Mouse (Mus musculus): ENCODE data around the gene Arap1. TPM values are rescaled to one million over a fixed set of nuclear protein-coding genes. Genes with fewer than 3 reads are reported as not detected.

Arap1 gene
- 85.0 and 85.6 TPM in 2 replicates for polyA plus RNA-seq (2015; fragmentation: Nextera tagmentation; extraction: Ambion mirVana)

- H3K9me3 ChIP-seq, result no peaks in the 10 kb centered on the region
- under 1% methylated on average over 35 of the region's 35 CpGs for WGBS
- peaks cover 7% of the 10 kb centered on the region; the same call in 1 of the 2 replicates for H3K36me3 ChIP-seq
- no peak within 1 kb of the TSS for H3K27ac ChIP-seq
- H3K4me3 ChIP-seq, result peak within 1 kb of the TSS; percentile 51
- peak within 1 kb of the TSS; percentile 11; the same call in 1 of the 2 replicates for H3K9ac ChIP-seq
- peaks cover 38% of the 10 kb centered on the region for H3K4me1 ChIP-seq
- H3K4me2 ChIP-seq, result peak within 1 kb of the TSS; percentile 83
- peak; percentile 61; the same call in 1 of the 2 replicates for ATAC-seq (ENCODE audit: insufficient number of reproducible peaks, low FRiP score, low TSS enrichment, low read depth)
- no peaks in the 10 kb centered on the region for H3K27me3 ChIP-seq
Measured at GRCm38 (mm10) chr7:101347767-101348270, at the start of gene Arap1. Arap1 (plus strand) TSS chr7:101348067.

GRCm38 (mm10) chr7:101298375-101298774, 49.5 kb upstream of the Arap1 start:
- peaks cover 6% of the 10 kb centered on the region; the same call in 1 of the 2 replicates for H3K36me3 ChIP-seq
- no peak overlapping the region for H3K9ac ChIP-seq
- no peak overlapping the region for H3K4me3 ChIP-seq
- no peak overlapping the region for H3K27ac ChIP-seq
- 82% methylated on average over 3 of the region's 3 CpGs for WGBS
- H3K9me3 ChIP-seq, result no peaks in the 10 kb centered on the region
- H3K4me2 ChIP-seq, result no peak overlapping the region
- ATAC-seq (ENCODE audit: insufficient number of reproducible peaks, low FRiP score, low TSS enrichment, low read depth), result no peak
- peaks cover 41% of the 10 kb centered on the region for H3K4me1 ChIP-seq
- H3K27me3 ChIP-seq, result 0 out of 2 replicates have a peak, but pooled peaks cover 9% of the 10 kb centered on the region

- peak; percentile 7; the same call in 1 of the 2 replicates for ATAC-seq (ENCODE audit: insufficient number of reproducible peaks, low FRiP score, low TSS enrichment, low read depth)
- WGBS, result 1% methylated on average over 29 of the region's 30 CpGs
Measured at GRCm38 (mm10) chr7:101301361-101301880, 46.4 kb upstream of the Arap1 start.

GRCm38 (mm10) chr7:101301881-101302456, 45.9 kb upstream of the Arap1 start, which contains the start of gene Atg16l2:
Atg16l2 (minus strand) TSS chr7:101302251.
- Histone ChIP-seq H3K4me3 (peak within 1 kb of the TSS; percentile 74), H3K9ac (peak within 1 kb of the TSS; percentile 54), H3K4me1 (peaks cover 33% of the 10 kb centered on the region), H3K4me2 (peak within 1 kb of the TSS; percentile 70), H3K27me3 (0 out of 2 replicates have a peak, but pooled peaks cover 9% of the 10 kb centered on the region), H3K9me3 (no peaks in the 10 kb centered on the region), H3K27ac (peak within 1 kb of the TSS; percentile 81), H3K36me3 (no peaks in the 10 kb centered on the region)
- ATAC-seq (ENCODE audit: insufficient number of reproducible peaks, low FRiP score, low TSS enrichment, low read depth), result peak; percentile 87
- under 1% methylated on average over 39 of the region's 39 CpGs for WGBS

More at GRCm38 (mm10) chr7:101301361-101301880, 46.4 kb upstream of the Arap1 start:
- H3K36me3 ChIP-seq, result no peaks in the 10 kb centered on the region
- peaks cover 38% of the 10 kb centered on the region for H3K4me1 ChIP-seq
- H3K27me3 ChIP-seq, result 0 out of 2 replicates have a peak, but pooled peaks cover 9% of the 10 kb centered on the region
- H3K9ac ChIP-seq, result peak overlapping the region; percentile 54
- peak overlapping the region; percentile 81 for H3K27ac ChIP-seq
- peak overlapping the region; percentile 74 for H3K4me3 ChIP-seq
- no peaks in the 10 kb centered on the region for H3K9me3 ChIP-seq
- H3K4me2 ChIP-seq, result peak overlapping the region; percentile 70

- WGBS, result 22% methylated on average over 7 of the region's 7 CpGs
- ATAC-seq (ENCODE audit: insufficient number of reproducible peaks, low FRiP score, low TSS enrichment, low read depth), result no peak
- peak overlapping the region; percentile 81 for H3K27ac ChIP-seq
Measured at GRCm38 (mm10) chr7:101302691-101303090, 45.2 kb upstream of the Arap1 start.

GRCm38 (mm10) chr7:101306841-101307240, 41.0 kb upstream of the Arap1 start:
- Histone ChIP-seq H3K27me3 (no peaks in the 10 kb centered on the region), H3K9ac (no peak overlapping the region), H3K27ac (no peak overlapping the region), H3K9me3 (no peaks in the 10 kb centered on the region), H3K4me1 (peaks cover 10% of the 10 kb centered on the region), H3K4me2 (no peak overlapping the region), H3K4me3 (no peak overlapping the region), H3K36me3 (no peaks in the 10 kb centered on the region)
- ATAC-seq (ENCODE audit: insufficient number of reproducible peaks, low FRiP score, low TSS enrichment, low read depth), result no peak
- WGBS, result 36% methylated on average over 2 of the region's 2 CpGs

More at GRCm38 (mm10) chr7:101302691-101303090, 45.2 kb upstream of the Arap1 start:
- peak overlapping the region; percentile 74 for H3K4me3 ChIP-seq
- peak overlapping the region; percentile 70 for H3K4me2 ChIP-seq
- H3K9me3 ChIP-seq, result no peaks in the 10 kb centered on the region
- H3K27me3 ChIP-seq, result 0 out of 2 replicates have a peak, but pooled peaks cover 5% of the 10 kb centered on the region
- H3K36me3 ChIP-seq, result no peaks in the 10 kb centered on the region
- peaks cover 27% of the 10 kb centered on the region for H3K4me1 ChIP-seq
- H3K9ac ChIP-seq, result no peak overlapping the region

GRCm38 (mm10) chr7:101309985-101310326, 37.9 kb upstream of the Arap1 start:
- WGBS, result 27% methylated on average over 5 of the region's 5 CpGs
- ATAC-seq (ENCODE audit: insufficient number of reproducible peaks, low FRiP score, low TSS enrichment, low read depth), result no peak
- Histone ChIP-seq H3K4me1 (peaks cover 4% of the 10 kb centered on the region; the same call in 1 of the 2 replicates), H3K36me3 (no peaks in the 10 kb centered on the region), H3K4me2 (peak overlapping the region; percentile 56), H3K27ac (peak overlapping the region; percentile 97), H3K27me3 (no peaks in the 10 kb centered on the region), H3K9me3 (no peaks in the 10 kb centered on the region), H3K4me3 (peak overlapping the region; percentile 74), H3K9ac (peak overlapping the region; percentile 71; the same call in 1 of the 2 replicates)

- peak overlapping the region; percentile 71 for H3K9ac ChIP-seq
- H3K4me3 ChIP-seq, result peak overlapping the region; percentile 74
- peak overlapping the region; percentile 97 for H3K27ac ChIP-seq
- H3K27me3 ChIP-seq, result no peaks in the 10 kb centered on the region
- peak; percentile 94 for ATAC-seq (ENCODE audit: insufficient number of reproducible peaks, low FRiP score, low TSS enrichment, low read depth)
- H3K36me3 ChIP-seq, result no peaks in the 10 kb centered on the region
- H3K4me2 ChIP-seq, result peak overlapping the region; percentile 56
- H3K4me1 ChIP-seq, result peaks cover 4% of the 10 kb centered on the region; the same call in 1 of the 2 replicates
- H3K9me3 ChIP-seq, result no peaks in the 10 kb centered on the region
- under 1% methylated on average over 43 of the region's 43 CpGs for WGBS
Measured at GRCm38 (mm10) chr7:101310327-101311028, 37.4 kb upstream of the Arap1 start.

GRCm38 (mm10) chr7:101311061-101311460, 36.8 kb upstream of the Arap1 start:
- H3K9me3 ChIP-seq, result no peaks in the 10 kb centered on the region
- no peak for ATAC-seq (ENCODE audit: insufficient number of reproducible peaks, low FRiP score, low TSS enrichment, low read depth)
- H3K27ac ChIP-seq, result peak overlapping the region; percentile 74
- no peak overlapping the region for H3K9ac ChIP-seq
- H3K27me3 ChIP-seq, result no peaks in the 10 kb centered on the region
- peak overlapping the region; percentile 74 for H3K4me3 ChIP-seq
- 25% methylated on average over 2 of the region's 2 CpGs for WGBS
- peaks cover 4% of the 10 kb centered on the region; the same call in 1 of the 2 replicates for H3K4me1 ChIP-seq
- peak overlapping the region; percentile 56 for H3K4me2 ChIP-seq
- no peaks in the 10 kb centered on the region for H3K36me3 ChIP-seq

GRCm38 (mm10) chr7:101313033-101313432, 34.8 kb upstream of the Arap1 start:
- no peaks in the 10 kb centered on the region for H3K27me3 ChIP-seq
- H3K27ac ChIP-seq, result no peak overlapping the region
- H3K4me1 ChIP-seq, result peaks cover 4% of the 10 kb centered on the region; the same call in 1 of the 2 replicates
- H3K36me3 ChIP-seq, result no peaks in the 10 kb centered on the region
- no peaks in the 10 kb centered on the region for H3K9me3 ChIP-seq
- no peak overlapping the region for H3K4me2 ChIP-seq
- 57% methylated on average over 3 of the region's 3 CpGs for WGBS
- H3K4me3 ChIP-seq, result no peak overlapping the region
- H3K9ac ChIP-seq, result no peak overlapping the region
- no peak for ATAC-seq (ENCODE audit: insufficient number of reproducible peaks, low FRiP score, low TSS enrichment, low read depth)

- H3K4me1 ChIP-seq, result peaks cover 4% of the 10 kb centered on the region; the same call in 1 of the 2 replicates
Measured at GRCm38 (mm10) chr7:101314396-101314795, 33.5 kb upstream of the Arap1 start.

More at GRCm38 (mm10) chr7:101314396-101314795, 33.5 kb upstream of the Arap1 start:
- 54% methylated on average over 5 of the region's 5 CpGs for WGBS
- no peaks in the 10 kb centered on the region for H3K36me3 ChIP-seq
- H3K9ac ChIP-seq, result no peak overlapping the region
- ATAC-seq (ENCODE audit: insufficient number of reproducible peaks, low FRiP score, low TSS enrichment, low read depth), result no peak
- no peaks in the 10 kb centered on the region for H3K27me3 ChIP-seq
- H3K27ac ChIP-seq, result no peak overlapping the region
- no peak overlapping the region for H3K4me2 ChIP-seq
- no peaks in the 10 kb centered on the region for H3K9me3 ChIP-seq
- H3K4me3 ChIP-seq, result no peak overlapping the region

Measured in limb, embryonic 15.5 days (tissue).